Mouse (Mus musculus) bone marrow macrophage, adult 2 months (primary cell): ENCODE measurements around the gene 4930568D16Rik.

Source experiments
- CTCF ChIP-seq: IDR thresholded peaks from 2 replicates; pipeline ENCODE4 v1.5.1; 2012; ENCODE audit warnings: low read depth, mild to moderate bottlenecking, low read length, moderate library complexity
- POLR2A ChIP-seq: IDR thresholded peaks from 2 replicates; pipeline ENCODE4 v1.6.1; 2012; ENCODE audit warnings: mild to moderate bottlenecking, low read depth, low read length, borderline replicate concordance

DNA sequence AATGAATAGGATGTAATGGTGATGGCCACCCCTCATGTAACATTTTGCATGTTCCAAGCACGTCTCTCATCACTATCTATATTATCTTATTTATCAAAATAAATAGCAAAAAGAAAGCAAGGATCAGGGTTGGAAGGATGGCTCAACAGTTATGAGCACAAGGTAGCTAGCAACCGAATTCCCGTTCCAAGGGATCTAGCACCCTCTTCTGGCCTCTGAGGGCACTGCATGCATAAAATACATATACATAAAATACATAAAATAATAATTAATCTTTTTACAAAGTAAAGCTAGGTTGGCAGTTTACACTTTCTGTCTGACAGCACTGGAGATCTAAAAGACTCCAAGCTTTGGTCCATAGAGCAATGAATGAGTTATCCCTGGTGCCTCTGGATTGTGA is 5.5 kb upstream of the 4930568D16Rik start:
- TF ChIP-seq CTCF (peak; percentile 56), POLR2A (no peak)
